Mouse (Mus musculus) heart, embryonic 14.5 days (tissue): ENCODE results near the gene 1500009L16Rik. TPM values are rescaled to one million over a fixed set of nuclear protein-coding genes. Genes with fewer than 3 reads are reported as not detected.

Experiments used
- ATAC-seq: fragments of 200-750 bp; cut with Nextera tagmentation; 2 replicates; pipeline ENCODE4 v1.8.0; 2017; ENCODE audit warnings: low read depth, moderate TSS enrichment; ENCODE audit not compliant: insufficient number of reproducible peaks, insufficient read depth, low FRiP score
- H3K27ac ChIP-seq, 2 experiments: fragments of 200-500 bp in 1 of 2; fragments of 300-500 bp in 1 of 2; sonication (generic) in 1 of 2; replicated peaks in 1 of 2; 2 replicates each; pipeline ENCODE4 v1.5.1; 2012 to 2014; ENCODE audit warnings: low read depth in 2 of 2, low read length in 2 of 2, control low read depth in 1 of 2, mild to moderate bottlenecking in 1 of 2, mixed read lengths in 1 of 2; ENCODE audit not compliant: control insufficient read depth in 1 of 2, insufficient read depth in 1 of 2
- H3K27me3 ChIP-seq: fragments of 300-500 bp; sonication (generic); 2 replicates; pipeline ENCODE4 v1.6.1; 2014; ENCODE audit warnings: mild to moderate bottlenecking, low read length, control low read depth; ENCODE audit not compliant: control insufficient read depth, insufficient read depth
- H3K36me3 ChIP-seq: fragments of 300-500 bp; sonication (generic); 2 replicates; pipeline ENCODE4 v1.6.1; 2014; ENCODE audit warnings: mild to moderate bottlenecking, control low read depth, low read length, mixed read lengths; ENCODE audit not compliant: control insufficient read depth, insufficient read depth
- H3K4me1 ChIP-seq, 2 experiments: fragments of 200-500 bp in 1 of 2; fragments of 300-500 bp in 1 of 2; sonication (generic) in 1 of 2; 2 replicates each; pipeline ENCODE4 v1.6.1; 2012 to 2014; ENCODE audit warnings: low read length in 2 of 2, control low read depth in 1 of 2, mixed read lengths in 1 of 2; ENCODE audit not compliant: control insufficient read depth in 2 of 2, insufficient read depth in 2 of 2
- H3K4me2 ChIP-seq: fragments of 300-500 bp; sonication (generic); 2 replicates; pipeline ENCODE4 v1.6.1; 2014; ENCODE audit warnings: mild to moderate bottlenecking, low read length
- H3K4me3 ChIP-seq, 2 experiments: fragments of 200-500 bp in 1 of 2; fragments of 300-500 bp in 1 of 2; sonication (generic) in 1 of 2; 2 replicates each; pipeline ENCODE4 v1.5.1; 2012 to 2014; ENCODE audit warnings: low read length in 2 of 2, mild to moderate bottlenecking in 2 of 2, control low read depth in 1 of 2, low read depth in 1 of 2, moderate library complexity in 1 of 2; ENCODE audit not compliant: control insufficient read depth in 1 of 2, insufficient read depth in 1 of 2
- H3K9ac ChIP-seq: fragments of 300-500 bp; sonication (generic); 2 replicates; pipeline ENCODE4 v1.6.1; 2014; ENCODE audit warnings: mild to moderate bottlenecking, low read length
- H3K9me3 ChIP-seq: fragments of 300-500 bp; sonication (generic); 2 replicates; pipeline ENCODE4 v1.6.1; 2016; ENCODE audit warnings: low read length, control low read depth; ENCODE audit not compliant: control insufficient read depth
- WGBS: fragments of 180-500 bp; shearing (Covaris S2); extraction: QIAGEN DNeasy Blood & Tissue Kit; methylation state at CpG from one replicate; pipeline ENCODE4 v1.1.7; 2014; 5-methylcytosine and 5-hydroxymethylcytosine counted together
- polyA plus RNA-seq: library from polyadenylated mRNA; unstranded; fragments of >200 nt; fragmentation: Nextera tagmentation; extraction: Ambion mirVana; gene quantifications from 2 replicates; pipeline ENCODE4 v1.2.1, GENCODE M21; 2014

1500009L16Rik gene
- polyA plus RNA-seq, 1 experiment from 2014 or later, result 20.3 TPM

GRCm38 (mm10) chr10:83758732-83759131 is 36.1 kb downstream of the 1500009L16Rik start:
- Histone ChIP-seq H3K4me3 (no peak overlapping the region), H3K36me3 (no peaks in the 10 kb centered on the region), H3K27ac (no peak overlapping the region), H3K27me3 (no peaks in the 10 kb centered on the region), H3K4me2 (no peak overlapping the region), H3K9me3 (no peaks in the 10 kb centered on the region), H3K4me1 (peaks cover 10 to 13% of the 10 kb centered on the region in 2 experiments), H3K9ac (no peak overlapping the region)
- no peak for ATAC-seq
- 85% methylated on average over 13 of the region's 13 CpGs for WGBS

- no peak overlapping the region for H3K9ac ChIP-seq
- peaks cover 10 to 13% of the 10 kb centered on the region in 2 experiments for H3K4me1 ChIP-seq
- H3K36me3 ChIP-seq, result no peaks in the 10 kb centered on the region
- 0 out of 2 replicates have a peak, but pooled peaks have one; percentile 35 for ATAC-seq
- 0 out of 2 replicates have a peak overlapping the region, but pooled peaks have one; percentile 2 for H3K4me2 ChIP-seq
- 46% methylated on average over 2 of the region's 2 CpGs for whole genome bisulfite sequencing
- no peak overlapping the region for H3K27ac ChIP-seq
- no peak overlapping the region for H3K4me3 ChIP-seq
- peaks cover 4% of the 10 kb centered on the region; the same call in 1 of the 2 replicates for H3K9me3 ChIP-seq
- no peaks in the 10 kb centered on the region for H3K27me3 ChIP-seq
Measured at GRCm38 (mm10) chr10:83760535-83760934, 37.9 kb downstream of the 1500009L16Rik start.

DNA sequence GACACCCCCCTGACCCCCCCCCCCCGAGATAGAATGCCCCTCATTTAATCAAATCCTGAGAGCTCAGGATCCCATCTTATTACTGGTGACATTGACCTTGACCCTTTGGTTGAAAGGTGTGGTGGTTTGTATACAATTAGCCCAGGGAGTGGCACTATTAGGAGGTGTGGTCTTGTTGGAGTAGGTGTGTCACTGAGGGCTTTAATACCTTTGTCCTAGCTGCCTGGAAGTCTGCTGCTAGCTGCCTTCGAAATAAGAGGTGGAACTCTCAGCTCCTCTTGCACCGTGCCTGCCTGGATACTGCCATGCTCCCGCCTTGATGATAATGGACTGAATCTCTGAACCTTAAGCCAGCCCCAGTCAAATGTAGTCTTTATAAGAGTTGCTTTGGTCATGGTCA is 41.2 kb downstream of the 1500009L16Rik start:
- Histone ChIP-seq H3K9ac (no peak overlapping the region), H3K36me3 (no peaks in the 10 kb centered on the region), H3K9me3 (peaks cover 4% of the 10 kb centered on the region; the same call in 1 of the 2 replicates), H3K4me2 (no peak overlapping the region), H3K4me3 (no peak overlapping the region), H3K27ac (no peak overlapping the region), H3K27me3 (no peaks in the 10 kb centered on the region), H3K4me1 (peaks cover 7 to 10% of the 10 kb centered on the region in 2 experiments; a peak in 3 of 4 replicates)
- 87% methylated on average over 4 of the region's 4 CpGs for WGBS
- no peak for ATAC-seq

DNA sequence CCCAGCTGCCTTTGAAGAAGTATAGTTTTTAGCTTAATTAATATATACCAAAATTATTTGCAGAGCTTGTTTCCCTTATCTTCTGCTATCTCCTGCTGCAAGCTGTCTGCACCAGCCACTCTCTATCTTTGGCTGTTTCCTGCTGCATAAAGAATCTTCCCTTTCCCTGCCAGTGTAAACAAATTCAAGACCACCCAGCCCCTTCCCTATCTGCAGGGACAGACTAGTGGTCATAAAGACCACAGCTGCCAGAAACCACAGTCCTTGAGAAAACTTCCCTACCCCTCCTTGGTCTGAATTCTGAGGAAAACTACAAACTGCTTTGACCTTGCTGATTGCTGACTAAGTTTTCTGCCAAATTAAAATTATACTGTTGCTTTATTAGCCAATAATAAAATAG is 44.2 kb downstream of the 1500009L16Rik start:
- peaks cover 4% of the 10 kb centered on the region; the same call in 1 of the 2 replicates for H3K9me3 ChIP-seq

GRCm38 (mm10) chr10:83776272-83776878 is 53.7 kb downstream of the 1500009L16Rik start:
- Histone ChIP-seq H3K9me3 (peaks cover 15% of the 10 kb centered on the region), H3K9ac (no peak overlapping the region), H3K4me2 (0 out of 2 replicates have a peak overlapping the region, but pooled peaks have one; percentile 24), H3K4me1 (no peaks in the 10 kb centered on the region), H3K27me3 (no peaks in the 10 kb centered on the region), H3K27ac (no peak overlapping the region), H3K36me3 (no peaks in the 10 kb centered on the region), H3K4me3 (no peak overlapping the region)
- 42% methylated on average over 11 of the region's 11 CpGs for WGBS
- ATAC-seq, result no peak

More for the DNA sequence above, 44.2 kb downstream of the 1500009L16Rik start:
- Histone ChIP-seq H3K4me2 (no peak overlapping the region), H3K4me3 (no peak overlapping the region), H3K36me3 (no peaks in the 10 kb centered on the region), H3K27ac (no peak overlapping the region), H3K4me1 (no peaks in the 10 kb centered on the region), H3K27me3 (no peaks in the 10 kb centered on the region), H3K9ac (no peak overlapping the region)
- ATAC-seq, result no peak

- Histone ChIP-seq H3K4me3 (no peak overlapping the region), H3K9ac (no peak overlapping the region), H3K27me3 (no peaks in the 10 kb centered on the region), H3K36me3 (no peaks in the 10 kb centered on the region), H3K9me3 (peaks cover 15% of the 10 kb centered on the region), H3K4me2 (no peak overlapping the region), H3K4me1 (no peaks in the 10 kb centered on the region), H3K27ac (no peak overlapping the region)
- ATAC-seq, result no peak
- WGBS, result 77% methylated on average over 9 of the region's 9 CpGs
Measured at GRCm38 (mm10) chr10:83777253-83777652, 54.6 kb downstream of the 1500009L16Rik start.

DNA sequence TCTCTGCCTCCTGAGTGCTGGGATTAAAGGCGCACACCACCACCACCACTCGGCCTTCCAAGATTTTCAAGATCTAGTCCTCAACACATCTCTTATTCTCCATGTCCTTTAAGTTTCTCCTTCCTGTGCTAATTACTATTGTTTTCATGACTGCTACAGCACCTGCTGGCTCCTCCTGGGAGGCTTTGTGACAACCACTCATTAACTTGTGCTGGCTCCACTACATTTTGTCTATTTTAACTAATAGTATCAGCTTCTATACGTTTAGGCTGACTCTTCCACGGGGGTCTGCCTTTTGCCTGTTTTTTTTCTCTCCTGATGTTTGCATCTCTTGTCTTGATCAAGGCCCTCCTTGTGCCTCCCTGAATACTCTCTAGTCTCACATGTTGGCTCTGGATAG is 59.2 kb downstream of the 1500009L16Rik start:
- 82% methylated on average over 4 of the region's 4 CpGs for WGBS
- Histone ChIP-seq H3K4me1 (peaks cover 3 to 8% of the 10 kb centered on the region in 2 experiments; a peak in 2 of 4 replicates), H3K27ac (no peak overlapping the region), H3K27me3 (no peaks in the 10 kb centered on the region), H3K4me3 (no peak overlapping the region), H3K9me3 (peaks cover 15% of the 10 kb centered on the region), H3K36me3 (no peaks in the 10 kb centered on the region), H3K9ac (no peak overlapping the region), H3K4me2 (no peak overlapping the region)
- no peak for ATAC-seq
